Mouse (Mus musculus): ENCODE measurements around the gene Flnb.

DNA sequence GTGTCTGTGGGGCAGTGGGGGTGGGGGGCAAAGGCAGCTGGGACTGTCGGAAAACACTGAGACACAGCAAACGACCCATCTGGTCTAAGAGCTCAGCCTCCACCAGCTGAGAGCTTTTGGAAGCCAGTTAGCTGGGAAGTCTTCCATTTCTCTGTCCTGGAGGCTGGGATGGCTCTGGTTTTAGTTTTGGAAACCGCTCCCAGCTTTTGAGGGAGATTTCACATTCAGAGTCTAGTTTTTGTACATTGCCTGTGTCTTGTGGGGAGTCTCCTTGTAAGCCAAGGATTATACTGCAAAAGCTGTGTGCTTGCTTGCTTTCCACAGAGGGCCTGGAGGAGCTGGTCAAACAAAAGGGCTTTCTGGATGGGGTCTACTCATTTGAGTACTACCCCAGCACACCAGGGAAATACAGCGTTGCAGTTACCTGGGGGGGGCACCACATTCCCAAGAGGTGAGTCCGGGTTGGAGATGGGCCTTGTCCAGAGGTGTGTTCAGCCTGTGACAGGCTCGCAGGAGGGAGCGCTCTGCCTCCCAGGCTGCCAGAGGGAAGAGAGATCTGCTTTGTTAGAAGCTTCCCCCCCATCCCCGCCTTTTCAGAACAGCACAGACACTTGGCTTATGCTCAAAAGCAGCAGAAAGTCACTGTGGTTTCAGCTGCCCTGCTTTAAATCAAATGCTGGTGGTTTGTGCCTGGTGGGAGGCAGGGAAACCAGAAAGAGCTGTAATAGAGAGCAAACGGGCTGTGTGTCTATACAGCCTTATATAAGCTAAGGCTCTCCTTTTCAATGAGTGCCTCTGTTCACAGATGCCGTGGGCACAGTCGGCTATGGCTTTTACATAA is 71.3 kb downstream of the Flnb start:
- TF ChIP-seq POLR2A (IDR thresholded peaks at IDR 0.05; ENCODE audit: control insufficient read depth, low read depth, low read length) (no peak), CTCF (IDR thresholded peaks at IDR 0.05; ENCODE audit: control insufficient read depth, insufficient read depth, insufficient replicate concordance, low read depth, low read length) (no peak)
